Mouse (Mus musculus): ENCODE data around the gene Btbd7. TPM values are rescaled to one million over a fixed set of nuclear protein-coding genes. Genes with fewer than 3 reads are reported as not detected.

The Btbd7 gene
- 11.9 and 12.2 TPM in 2 replicates for polyA plus RNA-seq (2012; rRNA removed)

DNA sequence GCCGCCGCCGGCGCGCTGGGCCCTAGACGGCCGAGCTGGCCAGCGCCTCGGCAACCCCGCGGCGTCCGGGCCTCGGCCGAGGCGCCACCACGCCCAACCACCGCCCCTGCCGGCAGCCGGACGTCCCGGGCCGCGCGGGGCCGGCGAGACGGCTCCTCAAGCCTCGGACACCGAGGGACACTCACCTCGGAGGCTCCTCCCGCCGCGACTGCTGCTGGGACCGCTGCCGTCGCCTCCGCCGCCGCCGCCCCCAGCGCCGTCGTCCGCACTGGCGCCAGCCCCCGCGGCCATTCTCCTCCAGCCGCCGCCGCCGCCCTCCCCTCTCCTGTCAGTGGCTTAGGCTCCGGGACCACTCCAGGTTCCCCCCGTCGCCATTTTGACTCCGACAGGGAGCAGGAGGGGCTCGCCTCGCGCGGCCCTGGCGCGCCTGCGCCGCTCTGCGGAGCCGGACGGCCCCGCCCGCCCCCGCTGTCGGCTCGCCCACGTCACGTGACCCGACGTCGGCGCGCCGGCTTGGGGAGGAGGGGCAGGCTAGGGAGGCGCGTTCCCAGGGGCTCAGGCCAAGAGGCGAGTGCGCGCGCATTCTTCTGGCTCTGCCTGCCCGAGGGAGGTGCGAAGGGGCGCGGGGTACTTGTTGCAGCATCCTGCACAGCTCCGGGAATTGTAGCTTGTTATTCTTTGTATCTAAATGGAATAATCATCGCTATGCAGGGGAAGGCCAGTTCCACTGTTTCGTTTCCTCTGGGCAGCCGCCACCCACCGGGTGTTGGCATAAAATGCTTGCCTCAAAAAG is at the start of gene Btbd7:
Gene Btbd7 (minus strand): TSS at position 441 of the 793 bp plus-strand sequence.
- DNase-seq = peak; percentile 98
- no peak for TF ChIP-seq CTCF (conservative IDR thresholded peaks at IDR 0.05; ENCODE audit: insufficient read depth, insufficient read length, low read depth, low read length)
- TF ChIP-seq POLR2A (IDR thresholded peaks at IDR 0.05; ENCODE audit: low read depth, low read length) = peak; percentile 26

DNA sequence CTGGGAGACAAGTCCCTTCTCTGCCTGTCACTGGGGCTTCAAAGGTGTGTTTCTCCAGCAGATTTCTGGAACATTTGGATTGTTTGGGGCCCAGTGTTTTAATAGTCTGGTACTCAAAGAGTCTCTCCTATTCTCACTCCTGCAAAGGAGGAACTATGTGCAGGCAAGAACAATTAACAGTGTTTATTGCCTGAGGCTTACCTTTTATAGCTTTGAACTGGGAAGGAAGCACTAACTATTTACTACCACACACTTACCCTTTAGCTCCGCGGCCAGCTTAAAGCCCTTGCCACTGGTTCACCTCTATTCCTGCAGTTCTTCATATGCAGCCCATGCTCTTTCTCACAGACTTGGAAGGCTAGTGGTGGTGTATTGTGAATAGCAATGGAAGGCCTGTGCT is 37.8 kb upstream of the Btbd7 start:
- H3K27ac ChIP-seq (ENCODE audit: insufficient read depth, low read depth, low read length) = no peak overlapping the region
- DNase-seq = no peak
- no peaks in the 10 kb centered on the region for H3K36me3 ChIP-seq (ENCODE audit: control insufficient read depth, insufficient read depth, low read length)
- H3K4me1 ChIP-seq (ENCODE audit: control insufficient read depth, insufficient read depth, low read length) = no peaks in the 10 kb centered on the region
- TF ChIP-seq POLR2A (IDR thresholded peaks at IDR 0.05; ENCODE audit: low read depth, low read length) (no peak), CTCF (conservative IDR thresholded peaks at IDR 0.05; ENCODE audit: insufficient read depth, insufficient read length, low read depth, low read length) (no peak)
- H3K4me3 ChIP-seq (ENCODE audit: insufficient read depth, low read depth, low read length) = no peak overlapping the region
- H3K27me3 ChIP-seq (replicated peaks; ENCODE audit: control insufficient read depth, insufficient read depth, low read length) = no peaks in the 10 kb centered on the region
- 10% methylated on average over 2 of the region's 2 CpGs for WGBS

More for the DNA sequence above, at the start of gene Btbd7:
- Histone ChIP-seq H3K36me3 (ENCODE audit: control insufficient read depth, insufficient read depth, low read length) (no peaks in the 10 kb centered on the region), H3K27me3 (replicated peaks; ENCODE audit: control insufficient read depth, insufficient read depth, low read length) (no peaks in the 10 kb centered on the region), H3K27ac (ENCODE audit: insufficient read depth, low read depth, low read length) (peak within 1 kb of the TSS; percentile 88), H3K4me1 (ENCODE audit: control insufficient read depth, insufficient read depth, low read length) (peaks cover 3% of the 10 kb centered on the region; the same call in 1 of the 2 replicates), H3K4me3 (ENCODE audit: insufficient read depth, low read depth, low read length) (peak within 1 kb of the TSS; percentile 79)
- 2% methylated on average over 92 of the region's 95 CpGs for WGBS

DNA sequence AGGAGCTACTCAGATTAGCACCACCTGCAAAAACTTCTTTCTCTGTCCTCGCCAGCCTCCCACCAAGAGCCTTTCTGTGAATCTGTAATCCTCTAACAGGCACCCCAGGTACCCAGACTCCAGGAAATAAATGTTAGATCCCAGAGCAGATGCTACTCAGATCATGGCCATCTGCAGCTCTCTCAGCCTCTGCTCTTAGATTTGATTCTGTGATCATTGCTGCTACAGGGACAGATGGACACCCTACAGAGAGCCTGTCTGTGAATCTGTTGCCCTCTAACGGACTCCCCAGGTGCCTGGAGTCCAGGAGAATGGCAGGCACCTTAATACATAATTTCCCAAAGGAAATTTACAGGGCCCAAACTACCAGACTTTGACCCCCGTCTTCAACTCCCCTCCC is 29.9 kb upstream of the Btbd7 start:
- WGBS = 57% methylated on average over 3 of the region's 3 CpGs
- no peak overlapping the region for H3K27ac ChIP-seq (ENCODE audit: insufficient read depth, low read depth, low read length)
- no peaks in the 10 kb centered on the region for H3K27me3 ChIP-seq (replicated peaks; ENCODE audit: control insufficient read depth, insufficient read depth, low read length)
- no peaks in the 10 kb centered on the region for H3K4me1 ChIP-seq (ENCODE audit: control insufficient read depth, insufficient read depth, low read length)
- no peak overlapping the region for H3K4me3 ChIP-seq (ENCODE audit: insufficient read depth, low read depth, low read length)
- DNase-seq = peak; percentile 1
- H3K36me3 ChIP-seq (ENCODE audit: control insufficient read depth, insufficient read depth, low read length) = no peaks in the 10 kb centered on the region
- TF ChIP-seq CTCF (conservative IDR thresholded peaks at IDR 0.05; ENCODE audit: insufficient read depth, insufficient read length, low read depth, low read length) = no peak
- TF ChIP-seq POLR2A (IDR thresholded peaks at IDR 0.05; ENCODE audit: low read depth, low read length) = no peak

DNA sequence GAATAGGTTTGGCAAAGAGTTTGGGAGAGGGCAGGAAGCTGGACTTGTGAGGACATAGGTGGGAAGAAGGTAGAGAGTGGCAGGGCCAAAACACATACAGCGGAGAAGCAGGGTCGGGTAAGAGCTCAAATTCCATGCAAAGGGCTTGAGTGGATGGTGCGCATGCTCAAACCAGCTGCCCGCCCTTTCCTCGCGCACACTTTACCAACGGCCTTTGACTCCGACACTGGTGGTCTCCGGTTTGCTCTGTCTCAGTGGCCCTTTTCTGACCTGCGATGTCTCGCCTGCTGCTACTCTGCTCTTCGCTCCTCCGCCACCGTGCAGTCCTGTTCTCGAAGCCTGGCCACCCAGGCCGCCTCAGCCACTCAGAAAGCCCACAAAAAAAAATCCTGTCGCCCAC is 20.8 kb upstream of the Btbd7 start, which contains the start of gene Cox8c:
Gene Cox8c (plus strand): TSS at position 226 of the 400 bp plus-strand sequence.
- H3K27ac ChIP-seq (ENCODE audit: insufficient read depth, low read depth, low read length) = no peak within 1 kb of the TSS
- H3K27me3 ChIP-seq (replicated peaks; ENCODE audit: control insufficient read depth, insufficient read depth, low read length) = no peaks in the 10 kb centered on the region
- H3K4me1 ChIP-seq (ENCODE audit: control insufficient read depth, insufficient read depth, low read length) = no peaks in the 10 kb centered on the region
- TF ChIP-seq POLR2A (IDR thresholded peaks at IDR 0.05; ENCODE audit: low read depth, low read length) (no peak), CTCF (conservative IDR thresholded peaks at IDR 0.05; ENCODE audit: insufficient read depth, insufficient read length, low read depth, low read length) (no peak)
- no peaks in the 10 kb centered on the region for H3K36me3 ChIP-seq (ENCODE audit: control insufficient read depth, insufficient read depth, low read length)
- DNase-seq = no peak
- no peak within 1 kb of the TSS for H3K4me3 ChIP-seq (ENCODE audit: insufficient read depth, low read depth, low read length)
- WGBS = 93% methylated on average over 17 of the region's 17 CpGs

DNA sequence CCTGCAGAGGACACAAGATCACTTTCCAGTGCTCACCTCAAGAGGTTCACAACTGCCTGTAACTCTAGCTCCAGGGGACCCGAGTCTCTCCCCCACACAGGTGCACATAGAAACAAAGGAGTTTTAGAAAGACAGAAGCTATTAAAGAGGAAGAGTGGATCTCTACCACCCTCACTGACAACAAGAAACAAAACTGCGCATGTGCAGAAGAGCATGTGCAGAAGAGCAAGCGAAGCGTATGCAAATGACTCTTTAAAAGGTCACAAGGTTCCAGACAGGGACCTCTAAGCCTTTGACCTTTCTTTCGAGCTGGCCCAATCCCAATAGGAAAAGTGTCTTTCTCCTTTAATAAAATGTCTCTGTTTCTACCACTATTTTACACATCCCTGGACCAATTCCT is 10.3 kb upstream of the Btbd7 start:
- no peak for DNase-seq
- H3K4me3 ChIP-seq (ENCODE audit: insufficient read depth, low read depth, low read length) = no peak overlapping the region
- no peak overlapping the region for H3K27ac ChIP-seq (ENCODE audit: insufficient read depth, low read depth, low read length)
- no peaks in the 10 kb centered on the region for H3K27me3 ChIP-seq (replicated peaks; ENCODE audit: control insufficient read depth, insufficient read depth, low read length)
- 54% methylated on average over 5 of the region's 5 CpGs for WGBS
- H3K4me1 ChIP-seq (ENCODE audit: control insufficient read depth, insufficient read depth, low read length) = no peaks in the 10 kb centered on the region
- no peaks in the 10 kb centered on the region for H3K36me3 ChIP-seq (ENCODE audit: control insufficient read depth, insufficient read depth, low read length)
- TF ChIP-seq POLR2A (IDR thresholded peaks at IDR 0.05; ENCODE audit: low read depth, low read length) = no peak
- TF ChIP-seq CTCF (conservative IDR thresholded peaks at IDR 0.05; ENCODE audit: insufficient read depth, insufficient read length, low read depth, low read length) = no peak

DNA sequence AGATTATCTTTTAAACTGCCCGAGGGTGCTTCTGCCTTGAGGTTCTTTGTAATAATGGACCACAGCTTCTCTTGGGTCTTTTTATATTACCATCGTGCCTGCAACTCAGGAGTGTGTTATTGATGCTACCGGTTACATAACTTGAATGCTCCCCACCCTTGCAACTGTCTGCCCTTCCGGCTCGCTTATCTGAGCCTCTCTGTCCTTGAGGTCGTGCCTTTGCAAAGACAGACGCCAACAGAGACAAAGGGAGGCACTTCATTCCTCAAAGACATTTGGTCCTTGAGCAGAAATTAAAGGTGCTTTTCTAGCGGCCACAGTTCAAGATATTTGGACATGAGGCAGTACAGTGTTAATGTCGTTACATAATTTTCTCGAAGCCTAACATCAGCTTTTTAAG is 9.1 kb upstream of the Btbd7 start:
- Histone ChIP-seq H3K27ac (ENCODE audit: insufficient read depth, low read depth, low read length) (no peak overlapping the region), H3K4me1 (ENCODE audit: control insufficient read depth, insufficient read depth, low read length) (no peaks in the 10 kb centered on the region), H3K4me3 (ENCODE audit: insufficient read depth, low read depth, low read length) (no peak overlapping the region), H3K36me3 (ENCODE audit: control insufficient read depth, insufficient read depth, low read length) (no peaks in the 10 kb centered on the region), H3K27me3 (replicated peaks; ENCODE audit: control insufficient read depth, insufficient read depth, low read length) (no peaks in the 10 kb centered on the region)
- DNase-seq = no peak
- TF ChIP-seq CTCF (conservative IDR thresholded peaks at IDR 0.05; ENCODE audit: insufficient read depth, insufficient read length, low read depth, low read length) (no peak), POLR2A (IDR thresholded peaks at IDR 0.05; ENCODE audit: low read depth, low read length) (no peak)
- 80% methylated on average over 10 of the region's 10 CpGs for WGBS

DNA sequence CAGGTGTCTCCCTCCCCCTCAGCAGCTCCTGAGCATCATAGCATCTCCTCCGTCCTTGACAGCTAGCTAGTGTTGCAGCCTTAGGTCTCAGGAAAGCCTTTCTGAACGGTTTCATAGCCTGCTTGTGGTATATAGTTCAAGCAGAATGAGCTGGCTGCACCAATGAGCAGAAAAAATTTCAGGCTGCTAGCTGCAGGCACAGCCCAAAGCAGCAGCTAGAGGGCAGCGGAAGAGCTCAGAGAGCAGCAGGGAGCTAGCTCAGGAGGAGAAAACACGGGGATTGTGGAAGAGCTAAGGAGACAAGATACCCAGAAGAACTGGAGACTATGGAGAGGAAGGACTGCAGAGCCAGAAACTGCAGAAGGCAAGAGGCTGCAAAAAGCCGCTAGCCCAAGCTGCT is 7.5 kb upstream of the Btbd7 start:
- DNase-seq = peak; percentile 19
- H3K36me3 ChIP-seq (ENCODE audit: control insufficient read depth, insufficient read depth, low read length) = no peaks in the 10 kb centered on the region
- no peak for TF ChIP-seq POLR2A (IDR thresholded peaks at IDR 0.05; ENCODE audit: low read depth, low read length)
- peak; percentile 66 for TF ChIP-seq CTCF (conservative IDR thresholded peaks at IDR 0.05; ENCODE audit: insufficient read depth, insufficient read length, low read depth, low read length)
- H3K4me3 ChIP-seq (ENCODE audit: insufficient read depth, low read depth, low read length) = no peak overlapping the region
- no peak overlapping the region for H3K27ac ChIP-seq (ENCODE audit: insufficient read depth, low read depth, low read length)
- 15% methylated on average over 5 of the region's 5 CpGs for WGBS
- H3K27me3 ChIP-seq (replicated peaks; ENCODE audit: control insufficient read depth, insufficient read depth, low read length) = no peaks in the 10 kb centered on the region
- H3K4me1 ChIP-seq (ENCODE audit: control insufficient read depth, insufficient read depth, low read length) = no peaks in the 10 kb centered on the region
